Mouse (Mus musculus) large intestine, adult 2 months (tissue): ENCODE data around the gene Cd38. TPM values are rescaled to one million over a fixed set of nuclear protein-coding genes. Genes with fewer than 3 reads are reported as not detected.

Experiments used
- DNase-seq: peaks from one replicate; pipeline ENCODE4 v3.0.0-alpha.2; 2012; ENCODE audit warnings: low read depth, low spot score
- WGBS: fragments of 180-500 bp; shearing (Covaris S2); methylation state at CpG from one replicate; pipeline ENCODE4 v1.1.7; 2018; 5-methylcytosine and 5-hydroxymethylcytosine counted together
- polyA plus RNA-seq: library from polyadenylated mRNA; depleted of rRNA; stranded (reverse); fragments of >200 nt; gene quantifications from 2 replicates; pipeline ENCODE4 v1.2.3, GENCODE M21; 2012; rRNA removed

Cd38 gene
- polyA plus RNA-seq, 1 experiment: 78.0 TPM

DNA sequence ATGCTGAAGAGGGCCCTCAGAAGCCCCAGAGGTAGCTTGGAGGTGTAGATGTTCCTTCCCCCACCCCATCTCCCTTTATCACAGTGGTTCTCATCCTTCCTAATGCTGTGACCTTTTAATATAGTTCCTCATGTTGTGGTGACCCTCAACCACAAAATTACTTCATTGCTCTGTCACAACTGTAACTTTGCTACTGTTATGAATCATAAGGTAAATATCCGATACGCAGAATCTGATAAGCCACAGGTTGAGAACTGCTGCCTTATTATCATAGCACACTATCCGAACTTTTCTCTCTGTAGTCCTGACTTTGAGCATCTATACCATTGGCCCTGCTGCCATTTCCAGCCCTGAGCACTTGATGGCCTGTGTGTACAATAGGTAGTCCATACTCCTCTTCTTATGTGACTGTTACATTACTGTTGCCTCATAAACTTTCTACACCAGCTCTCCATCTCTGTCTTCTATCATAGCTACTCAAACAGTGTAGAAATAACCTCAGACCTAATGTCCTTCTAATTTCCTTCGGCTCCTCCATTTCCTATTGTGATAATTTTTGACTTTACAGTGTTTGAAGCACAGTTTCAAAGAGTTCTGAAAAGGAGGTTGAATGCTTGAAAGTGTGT lies 47.0 kb downstream of the Cd38 start:
- no peak for DNase-seq
- WGBS: 75% methylated on average over 4 of the region's 4 CpGs

DNA sequence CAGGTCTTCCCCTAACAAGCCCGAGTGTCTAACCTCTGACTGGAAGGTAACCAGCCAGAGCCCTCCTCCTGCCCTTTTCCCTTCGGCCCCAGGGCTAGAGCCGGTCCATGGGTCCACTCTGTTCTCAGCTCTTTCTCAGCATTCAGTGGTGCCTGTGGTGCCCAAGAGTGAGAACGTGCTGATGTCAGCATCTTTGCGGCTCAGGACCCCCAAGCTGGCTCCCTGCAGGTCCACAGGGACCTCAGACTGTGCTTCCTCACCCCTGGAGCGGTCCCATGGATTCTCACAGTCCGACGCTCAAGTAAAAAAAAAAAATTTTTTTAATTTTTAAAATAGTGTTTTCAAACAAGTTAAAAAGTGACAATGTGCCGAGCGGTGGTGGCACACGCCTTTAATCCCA lies 53.5 kb downstream of the Cd38 start:
- DNase-seq: no peak
- 92% methylated on average over 11 of the region's 11 CpGs for WGBS

DNA sequence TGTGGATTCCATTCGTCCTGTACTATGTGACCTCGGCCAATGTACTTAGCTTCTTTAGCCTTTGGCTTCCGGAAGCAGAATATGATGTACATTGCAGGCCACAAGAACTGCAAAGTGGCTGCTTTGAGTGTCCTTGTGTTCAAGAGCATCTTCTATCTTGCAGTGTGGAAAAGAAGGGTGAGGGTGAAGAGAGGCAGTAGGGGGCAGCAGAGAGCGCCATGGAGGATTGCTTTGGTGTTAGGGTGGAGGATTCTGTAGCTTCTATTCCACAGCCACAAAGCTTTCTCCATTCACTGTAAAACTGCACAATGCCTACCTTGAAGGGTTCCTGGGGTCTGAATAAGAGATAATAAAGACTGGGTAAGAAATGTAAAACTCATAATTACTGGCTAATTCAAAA lies 55.6 kb downstream of the Cd38 start:
- DNase-seq: peak; percentile 64

DNA sequence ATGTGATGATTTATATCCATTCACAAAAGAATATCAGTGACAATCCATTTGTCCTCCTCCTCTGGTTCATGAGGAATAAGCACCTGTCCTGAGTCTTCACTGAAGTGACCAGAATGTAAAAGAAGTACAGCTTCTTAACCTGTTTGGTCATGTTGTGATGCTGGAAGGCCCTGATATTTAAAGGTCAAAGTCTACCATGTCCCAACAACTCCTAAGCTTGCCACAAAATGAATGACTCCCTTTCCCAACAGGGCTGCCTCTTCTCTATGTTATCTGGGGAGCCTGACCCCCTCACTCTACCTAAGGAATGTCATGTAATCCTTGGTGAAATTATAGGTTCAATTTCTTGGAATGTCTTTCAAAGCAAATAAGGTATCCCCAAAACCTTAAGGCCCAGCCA lies 59.4 kb downstream of the Cd38 start:
- no peak for DNase-seq

More for the DNA sequence above, 55.6 kb downstream of the Cd38 start:
- WGBS: 27% methylated on average over 4 of the region's 4 CpGs

DNA sequence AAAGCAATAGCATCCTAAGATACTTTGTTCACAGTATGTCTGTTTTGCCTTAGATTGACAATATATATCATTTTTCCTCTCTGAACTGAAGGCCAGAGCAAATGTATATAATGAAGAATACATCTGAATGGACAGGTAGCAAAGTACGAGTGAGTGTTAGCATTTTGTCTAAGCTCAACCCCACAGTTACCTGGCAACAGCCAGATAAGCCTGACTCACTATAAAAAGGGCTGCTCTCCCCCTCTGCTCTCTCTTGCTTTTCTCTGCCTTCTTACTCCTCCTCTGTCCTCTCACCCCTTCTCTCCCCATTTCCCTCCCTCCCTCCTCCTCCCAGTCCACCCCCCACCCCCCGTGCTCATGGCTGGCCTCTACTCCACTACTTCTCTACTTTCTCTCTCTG lies 64.9 kb downstream of the Cd38 start:
- WGBS: 38% methylated on average over 2 of the region's 2 CpGs
- DNase-seq: no peak

DNA sequence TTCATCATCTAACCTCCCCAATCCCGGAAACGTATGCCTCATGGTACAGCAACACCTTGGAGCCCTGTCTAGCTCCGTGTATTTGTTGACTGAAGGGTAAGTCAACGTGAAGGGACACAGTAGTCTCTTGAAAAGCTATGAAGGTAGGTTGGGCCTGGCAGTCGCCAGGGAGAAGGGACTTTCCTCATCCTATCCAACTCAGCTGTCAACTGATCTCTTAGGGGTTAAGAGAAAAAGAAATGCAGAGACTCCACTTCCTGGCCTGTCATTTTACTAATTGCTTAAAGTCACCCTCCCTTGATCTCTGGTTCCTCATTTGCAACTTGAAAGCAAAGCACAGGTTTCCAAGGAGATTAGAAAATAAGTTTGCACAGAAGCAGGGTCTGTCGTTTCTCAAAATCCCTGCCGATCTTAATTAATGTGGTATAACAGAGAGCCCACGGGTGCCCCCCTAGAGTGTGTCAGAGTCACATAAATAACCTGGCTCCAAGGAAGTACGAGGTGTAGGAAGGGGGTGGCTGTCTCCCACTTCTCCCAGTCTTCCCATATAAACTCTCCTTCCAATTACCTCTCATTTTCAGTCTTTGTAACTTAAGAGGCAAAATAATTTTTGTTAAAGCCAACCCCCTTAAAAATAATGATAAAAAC lies 79.1 kb downstream of the Cd38 start:
- no peak for DNase-seq
- 19% methylated on average over 9 of the region's 9 CpGs for WGBS

DNA sequence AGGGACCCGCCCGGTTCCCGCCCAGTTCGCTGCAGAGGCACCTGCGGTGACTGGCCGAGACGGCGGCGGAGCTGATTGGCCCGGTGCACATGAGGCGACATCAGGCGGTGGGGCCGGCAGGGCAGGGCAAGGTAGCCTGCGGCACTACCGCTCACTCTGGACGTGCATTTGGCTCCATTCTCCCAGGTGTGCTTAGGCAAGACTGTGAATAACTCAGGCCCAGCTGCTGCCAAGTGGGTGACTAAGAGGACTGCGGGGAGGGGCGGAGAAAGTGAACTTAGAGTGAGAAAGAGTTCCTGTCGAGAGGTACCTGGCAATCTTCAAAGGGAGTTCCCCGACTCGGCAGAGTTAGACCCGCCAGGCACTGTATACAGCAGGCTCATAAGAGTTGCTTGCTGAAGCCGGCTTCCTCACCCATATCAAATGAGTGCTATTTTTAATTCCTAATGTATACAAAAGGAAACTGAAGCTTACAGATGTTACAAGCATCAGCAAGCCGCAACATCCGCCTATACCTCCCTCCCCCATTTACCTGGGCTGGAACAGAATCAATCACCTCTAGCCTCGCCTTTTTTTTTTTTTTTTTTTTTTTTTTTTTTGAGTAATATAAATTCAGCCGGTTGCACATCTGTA lies 79.9 kb downstream of the Cd38 start:
- 7% methylated on average over 27 of the region's 27 CpGs for WGBS
- DNase-seq: peak; percentile 96

DNA sequence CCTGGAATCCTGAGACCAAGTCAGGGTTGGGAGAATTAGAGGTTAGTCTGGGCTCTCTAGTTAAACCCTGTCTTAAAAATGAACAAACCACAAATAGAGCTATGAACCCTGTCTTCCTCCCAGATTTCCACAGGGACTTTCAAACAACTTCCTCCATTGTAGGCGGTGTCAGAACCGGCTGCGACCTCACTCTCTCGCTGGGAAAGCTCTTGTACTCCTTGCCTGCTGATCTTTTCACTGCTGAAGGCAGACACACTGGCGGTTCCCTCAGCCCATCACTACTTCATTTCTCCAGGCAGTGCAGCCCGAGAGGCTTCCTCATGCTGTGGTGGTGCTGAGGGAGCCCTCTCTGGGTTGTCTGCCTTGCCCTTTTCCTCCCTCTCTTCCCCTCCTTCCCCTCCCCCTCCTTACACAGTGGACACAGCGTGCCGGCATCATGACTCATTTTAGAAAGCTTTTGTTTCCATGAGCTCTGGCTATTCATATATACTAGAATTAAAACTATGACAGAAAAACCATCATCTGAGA lies 80.5 kb downstream of the Cd38 start:
- DNase-seq: peak; percentile 60
- under 1% methylated on average over 8 of the region's 8 CpGs for WGBS

DNA sequence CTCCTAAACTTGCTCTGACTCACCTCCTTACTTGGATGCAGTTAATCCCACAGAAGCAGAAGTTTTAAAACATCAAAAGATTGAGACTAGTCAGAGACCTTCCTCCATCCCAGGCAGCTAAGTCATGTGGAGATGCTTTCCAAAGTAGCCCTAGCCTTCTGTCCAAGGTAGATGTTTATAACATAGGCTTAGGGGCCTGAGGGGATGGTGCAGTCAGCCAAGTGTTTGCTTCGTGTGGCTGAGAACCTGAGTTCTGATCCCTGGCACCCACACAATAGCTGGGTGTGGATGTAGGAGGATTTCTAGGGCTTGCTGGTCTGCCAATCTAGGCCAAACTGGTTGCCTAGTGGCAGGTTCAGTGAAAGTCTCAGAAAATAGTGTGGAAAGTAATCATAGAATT lies 84.9 kb downstream of the Cd38 start:
- 36% methylated on average over 1 of the region's 1 CpGs for WGBS
- DNase-seq: no peak

DNA sequence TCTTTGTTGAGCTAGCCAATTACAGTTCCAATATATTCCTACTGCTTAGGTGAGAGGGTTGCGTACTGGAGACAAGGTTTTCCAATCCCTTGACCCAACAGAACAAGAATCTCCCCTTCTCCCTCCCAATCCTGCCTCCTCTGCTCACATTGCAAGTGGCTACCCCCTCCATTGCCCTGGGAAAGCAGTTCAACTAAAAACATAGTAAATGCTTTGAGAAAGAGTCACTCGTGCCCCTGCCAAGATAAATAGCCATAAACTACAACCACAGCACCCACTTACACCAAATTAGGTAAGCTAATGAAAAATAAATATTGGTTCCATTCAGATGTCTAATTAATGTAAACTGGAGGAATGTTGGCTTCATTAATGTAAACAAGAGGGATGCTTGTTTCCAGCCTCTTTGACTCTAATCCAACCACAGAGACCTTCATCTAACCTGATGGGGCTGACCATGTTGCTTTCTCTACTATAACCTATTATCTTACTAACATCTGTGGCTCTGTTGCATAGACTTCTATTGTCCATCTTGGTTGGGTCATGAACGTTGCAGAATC lies 91.6 kb downstream of the Cd38 start:
- no peak for DNase-seq
- WGBS: 67% methylated on average over 3 of the region's 3 CpGs

DNA sequence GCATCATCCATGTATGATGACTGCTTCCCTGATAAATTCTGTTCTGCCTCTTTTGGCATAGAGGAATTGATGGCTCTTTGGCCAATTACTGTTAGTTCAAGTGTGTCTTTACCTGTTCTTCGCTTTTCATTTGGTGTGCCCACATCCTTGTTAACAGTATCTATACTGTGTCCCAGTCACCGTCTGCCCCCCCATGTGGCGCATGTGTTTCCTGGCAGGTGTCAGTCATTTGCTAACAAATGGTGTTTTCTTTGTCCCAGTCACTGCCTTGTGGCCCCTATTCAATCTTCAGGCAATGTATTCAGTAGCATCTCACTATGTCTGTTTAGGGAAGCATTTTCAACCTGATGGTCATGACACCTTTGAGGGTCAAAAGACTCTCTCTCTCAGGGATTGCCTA lies 92.7 kb downstream of the Cd38 start:
- no peak for DNase-seq
- WGBS: 95% methylated on average over 3 of the region's 3 CpGs

Other genes with a start within 250 kb of the Cd38 start
- 1.6 and 1.9 TPM in 2 replicates for gene Cc2d2a, start 206.2 kb upstream of the Cd38 start, polyA plus RNA-seq
- 28.4 and 64.2 TPM in 2 replicates for gene Bst1, start 49.7 kb upstream of the Cd38 start, polyA plus RNA-seq
- gene Fbxl5, start 46.9 kb upstream of the Cd38 start, polyA plus RNA-seq: 23.1 and 33.6 TPM in 2 replicates
- 1.6 and 2.0 TPM in 2 replicates for gene Gm7879, start 44.6 kb downstream of the Cd38 start, polyA plus RNA-seq
- 49.3 and 75.7 TPM in 2 replicates for gene Fgfbp1, start 113.2 kb downstream of the Cd38 start, polyA plus RNA-seq
- gene Prom1, start 233.5 kb downstream of the Cd38 start, polyA plus RNA-seq: 20.4 and 23.0 TPM in 2 replicates